Mouse (Mus musculus) neural tube, embryonic 12.5 days (tissue): Measurements from ENCODE around the gene Slc16a3. TPM values are rescaled to one million over a fixed set of nuclear protein-coding genes. Genes with fewer than 3 reads are reported as not detected.

ENCODE experiments used
- ATAC-seq: fragments of 200-750 bp; cut with Nextera tagmentation; 2 replicates; pipeline ENCODE4 v1.8.0; 2017; ENCODE audit warnings: low read depth, mild to moderate bottlenecking, moderate TSS enrichment, moderate library complexity; ENCODE audit not compliant: low FRiP score
- H3K27ac ChIP-seq: fragments of 300-500 bp; sonication (generic); 2 replicates; pipeline ENCODE4 v1.5.1; 2016
- H3K27me3 ChIP-seq: fragments of 300-500 bp; sonication (generic); replicated peaks from 2 replicates; pipeline ENCODE4 v1.6.1; 2016; ENCODE audit warnings: mild to moderate bottlenecking
- H3K36me3 ChIP-seq: fragments of 300-500 bp; sonication (generic); 2 replicates; pipeline ENCODE4 v1.6.1; 2016; ENCODE audit warnings: mild to moderate bottlenecking
- H3K4me1 ChIP-seq: fragments of 300-500 bp; sonication (generic); 2 replicates; pipeline ENCODE4 v1.6.1; 2016
- H3K4me2 ChIP-seq: fragments of 300-500 bp; sonication (generic); replicated peaks from 2 replicates; pipeline ENCODE4 v1.6.1; 2016; ENCODE audit warnings: mild to moderate bottlenecking
- H3K4me3 ChIP-seq: fragments of 300-500 bp; sonication (generic); 2 replicates; pipeline ENCODE4 v1.5.1; 2016
- H3K9ac ChIP-seq: fragments of 300-500 bp; sonication (generic); 2 replicates; pipeline ENCODE4 v1.6.1; 2016; ENCODE audit warnings: mild to moderate bottlenecking
- H3K9me3 ChIP-seq: fragments of 300-500 bp; sonication (generic); 2 replicates; pipeline ENCODE4 v1.6.1; 2016; ENCODE audit warnings: mild to moderate bottlenecking
- WGBS: fragments of 180-500 bp; shearing (Covaris S2); methylation state at CpG from one replicate; pipeline ENCODE4 v1.1.7; 2016; 5-methylcytosine and 5-hydroxymethylcytosine counted together
- polyA plus RNA-seq: library from polyadenylated mRNA; unstranded; fragments of >200 nt; fragmentation: Nextera tagmentation; extraction: Ambion mirVana; gene quantifications from 2 replicates; pipeline ENCODE4 v1.2.1, GENCODE M21; 2016

Slc16a3 gene
- polyA plus RNA-seq, 1 experiment from 2014 or later: 31.8 TPM

DNA sequence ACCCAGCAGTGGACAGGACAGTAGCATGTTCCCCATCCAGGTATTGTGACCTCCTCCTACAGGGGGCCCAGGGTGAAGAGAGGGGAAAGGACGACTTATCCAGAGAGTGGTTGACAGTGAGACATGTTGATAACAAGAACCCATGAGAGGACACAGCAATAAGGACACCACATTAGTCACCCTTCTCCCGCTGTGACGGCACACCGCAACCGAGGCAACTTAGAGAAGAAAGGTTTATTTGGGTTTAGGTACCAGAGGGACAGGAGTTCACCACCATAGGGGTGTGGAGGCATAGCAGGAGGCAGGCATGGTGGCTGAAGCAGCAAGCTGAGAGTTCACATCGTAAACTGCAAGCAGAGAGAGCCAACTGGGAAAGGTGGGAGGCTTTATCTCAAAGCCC lies 57.9 kb downstream of the Slc16a3 start:
- Histone ChIP-seq H3K27me3 (no peaks in the 10 kb centered on the region), H3K4me3 (no peak overlapping the region), H3K9me3 (no peaks in the 10 kb centered on the region), H3K27ac (no peak overlapping the region), H3K4me2 (no peak overlapping the region), H3K9ac (no peak overlapping the region), H3K36me3 (no peaks in the 10 kb centered on the region), H3K4me1 (no peaks in the 10 kb centered on the region)
- 74% methylated on average over 6 of the region's 6 CpGs for WGBS
- ATAC-seq: no peak

DNA sequence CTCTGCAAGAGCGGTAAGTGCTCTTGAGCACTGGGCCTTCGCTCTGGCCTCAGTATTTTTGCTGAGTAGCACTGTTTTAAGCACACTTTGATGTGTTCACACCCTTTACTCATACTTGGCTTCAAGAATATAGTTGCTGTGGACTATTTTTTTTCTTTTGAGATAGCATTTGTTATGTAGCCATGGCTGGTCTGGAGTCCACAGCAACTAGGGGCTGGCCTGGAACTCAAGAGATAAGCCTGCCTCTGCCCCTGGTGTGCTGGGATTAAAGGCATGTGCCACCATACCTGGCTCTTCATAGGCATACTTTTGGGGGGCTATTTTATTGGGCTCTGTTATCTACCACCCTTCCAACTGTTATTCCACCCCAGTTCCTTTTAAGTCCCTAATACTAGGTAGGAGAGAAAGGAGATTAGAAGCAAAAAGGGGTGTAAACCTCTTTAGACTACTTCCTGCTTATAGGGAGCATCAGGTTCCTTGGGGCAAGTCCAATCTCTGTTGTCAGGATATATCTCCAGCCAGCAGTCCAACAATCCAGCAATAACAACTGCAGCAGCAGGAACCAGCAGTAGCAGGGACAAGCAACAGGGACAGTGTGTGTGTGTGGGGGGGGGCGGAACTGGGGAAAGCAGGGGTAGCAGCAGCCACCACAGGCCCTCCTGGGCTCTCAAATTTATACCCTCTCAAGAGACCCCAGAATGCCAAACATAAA lies 61.9 kb downstream of the Slc16a3 start:
- 88% methylated on average over 3 of the region's 3 CpGs for WGBS
- no peak for ATAC-seq
- Histone ChIP-seq H3K9ac (no peak overlapping the region), H3K27me3 (no peaks in the 10 kb centered on the region), H3K27ac (no peak overlapping the region), H3K4me2 (no peak overlapping the region), H3K4me1 (no peaks in the 10 kb centered on the region), H3K36me3 (no peaks in the 10 kb centered on the region), H3K9me3 (no peaks in the 10 kb centered on the region), H3K4me3 (no peak overlapping the region)

Other genes starting within 250 kb of the Slc16a3 start
- 108 and 114 TPM in 2 replicates for gene Cenpx, start 234.7 kb upstream of the Slc16a3 start, polyA plus RNA-seq
- gene Lrrc45, start 234.6 kb upstream of the Slc16a3 start, polyA plus RNA-seq: 70.9 and 72.6 TPM in 2 replicates
- 118 and 119 TPM in 2 replicates for gene Rac3, start 227.0 kb upstream of the Slc16a3 start, polyA plus RNA-seq
- gene Dcxr, start 221.2 kb upstream of the Slc16a3 start, polyA plus RNA-seq: 12.3 and 16.7 TPM in 2 replicates
- 0.95 and 1.6 TPM in 2 replicates for gene Cbr2, start 216.4 kb upstream of the Slc16a3 start, polyA plus RNA-seq
- gene Hmga1b, start 185.7 kb upstream of the Slc16a3 start, polyA plus RNA-seq: 3.6 TPM in 2 replicates
- 77.2 and 81.3 TPM in 2 replicates for gene Rfng, start 164.3 kb upstream of the Slc16a3 start, polyA plus RNA-seq
- 250 and 258 TPM in 2 replicates for gene Gps1, start 164.2 kb upstream of the Slc16a3 start, polyA plus RNA-seq
- gene Dus1l, start 152.1 kb upstream of the Slc16a3 start, polyA plus RNA-seq: 63.5 and 65.5 TPM in 2 replicates
- gene Fasn, start 123.9 kb upstream of the Slc16a3 start, polyA plus RNA-seq: 87.6 and 102 TPM in 2 replicates
- gene Ccdc57, start 15.6 kb upstream of the Slc16a3 start, polyA plus RNA-seq: 4.7 and 5.6 TPM in 2 replicates
- 157 TPM in 2 replicates for gene Csnk1d, start 42.9 kb downstream of the Slc16a3 start, polyA plus RNA-seq
- gene Cd7, start 90.9 kb downstream of the Slc16a3 start, polyA plus RNA-seq: 0.34 and 0.47 TPM in 2 replicates
- not detected in 2 replicates for gene Sectm1b, start 115.1 kb downstream of the Slc16a3 start, polyA plus RNA-seq
- gene Sectm1a, start 132.7 kb downstream of the Slc16a3 start, polyA plus RNA-seq: not detected in 2 replicates
- gene Tex19.2, start 170.2 kb downstream of the Slc16a3 start, polyA plus RNA-seq: not detected in 2 replicates
- not detected in 2 replicates for gene Tex19.1, start 197.7 kb downstream of the Slc16a3 start, polyA plus RNA-seq
- gene Uts2r, start 211.8 kb downstream of the Slc16a3 start, polyA plus RNA-seq: 0.25 and 0.46 TPM in 2 replicates